Mouse (Mus musculus) midbrain, embryonic 15.5 days (tissue): Measurements from ENCODE around the gene Lman2l. TPM values are rescaled to one million over a fixed set of nuclear protein-coding genes. Genes with fewer than 3 reads are reported as not detected.

Source experiments
- ATAC-seq: fragments of 200-750 bp; cut with Nextera tagmentation; replicated peaks from 2 replicates; pipeline ENCODE4 v1.8.0; 2017; ENCODE audit warnings: moderate TSS enrichment
- H3K27ac ChIP-seq: fragments of 300-500 bp; sonication (generic); 2 replicates; pipeline ENCODE4 v1.5.1; 2015; ENCODE audit warnings: mild to moderate bottlenecking, inconsistent platforms
- H3K27me3 ChIP-seq: fragments of 300-500 bp; sonication (generic); replicated peaks from 2 replicates; pipeline ENCODE4 v1.6.1; 2015; ENCODE audit warnings: inconsistent platforms
- H3K36me3 ChIP-seq: fragments of 300-500 bp; sonication (generic); replicated peaks from 2 replicates; pipeline ENCODE4 v1.6.1; 2015; ENCODE audit warnings: inconsistent platforms
- H3K4me1 ChIP-seq: fragments of 300-500 bp; sonication (generic); 2 replicates; pipeline ENCODE4 v1.6.1; 2015; ENCODE audit warnings: inconsistent platforms
- H3K4me2 ChIP-seq: fragments of 300-500 bp; sonication (generic); 2 replicates; pipeline ENCODE4 v1.6.1; 2015; ENCODE audit warnings: inconsistent platforms, mild to moderate bottlenecking, moderate library complexity
- H3K4me3 ChIP-seq: fragments of 300-500 bp; sonication (generic); 2 replicates; pipeline ENCODE4 v1.5.1; 2015; ENCODE audit warnings: mild to moderate bottlenecking, inconsistent platforms
- H3K9ac ChIP-seq: fragments of 300-500 bp; sonication (generic); 2 replicates; pipeline ENCODE4 v1.6.1; 2015; ENCODE audit warnings: mild to moderate bottlenecking, inconsistent platforms
- H3K9me3 ChIP-seq: fragments of 300-500 bp; sonication (generic); 2 replicates; pipeline ENCODE4 v1.6.1; 2016; ENCODE audit warnings: inconsistent platforms
- WGBS: fragments of 180-500 bp; shearing (Covaris S2); methylation state at CpG from one replicate; pipeline ENCODE4 v1.1.7; 2015; ENCODE audit warnings: mixed read lengths; 5-methylcytosine and 5-hydroxymethylcytosine counted together
- polyA plus RNA-seq: library from polyadenylated mRNA; unstranded; fragments of >200 nt; fragmentation: Nextera tagmentation; extraction: Ambion mirVana; gene quantifications from 2 replicates; pipeline ENCODE4 v1.2.1, GENCODE M21; 2015

Lman2l gene
- polyA plus RNA-seq, 1 experiment from 2014 or later, result 74.5 TPM

DNA sequence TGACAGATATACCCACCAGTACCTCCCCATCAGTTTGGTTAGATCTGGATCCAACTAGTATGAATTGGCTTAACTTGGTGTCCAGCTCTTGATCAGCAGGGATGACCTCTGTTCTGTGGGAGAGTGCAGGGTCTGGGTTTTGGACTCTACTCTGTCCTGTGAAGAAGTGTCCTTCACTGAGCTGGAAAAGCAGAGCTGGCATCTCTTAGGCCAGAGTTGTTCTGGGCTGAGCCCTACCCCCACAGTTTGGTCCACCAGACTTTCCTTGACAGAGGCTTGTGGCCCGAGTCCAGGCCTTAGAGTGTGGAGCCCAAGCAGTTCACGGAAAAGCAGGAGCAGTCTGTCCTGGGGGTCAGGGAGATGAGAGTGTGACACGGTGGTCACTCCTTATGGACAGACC, 29.6 kb upstream of the Lman2l start:
- Histone ChIP-seq H3K9ac (no peak overlapping the region), H3K27me3 (no peaks in the 10 kb centered on the region), H3K4me2 (peak overlapping the region; percentile 80), H3K4me3 (no peak overlapping the region), H3K27ac (no peak overlapping the region), H3K36me3 (no peaks in the 10 kb centered on the region), H3K4me1 (peaks cover 54% of the 10 kb centered on the region), H3K9me3 (no peaks in the 10 kb centered on the region)
- 68% methylated on average over 3 of the region's 3 CpGs for WGBS
- ATAC-seq, result no peak

DNA sequence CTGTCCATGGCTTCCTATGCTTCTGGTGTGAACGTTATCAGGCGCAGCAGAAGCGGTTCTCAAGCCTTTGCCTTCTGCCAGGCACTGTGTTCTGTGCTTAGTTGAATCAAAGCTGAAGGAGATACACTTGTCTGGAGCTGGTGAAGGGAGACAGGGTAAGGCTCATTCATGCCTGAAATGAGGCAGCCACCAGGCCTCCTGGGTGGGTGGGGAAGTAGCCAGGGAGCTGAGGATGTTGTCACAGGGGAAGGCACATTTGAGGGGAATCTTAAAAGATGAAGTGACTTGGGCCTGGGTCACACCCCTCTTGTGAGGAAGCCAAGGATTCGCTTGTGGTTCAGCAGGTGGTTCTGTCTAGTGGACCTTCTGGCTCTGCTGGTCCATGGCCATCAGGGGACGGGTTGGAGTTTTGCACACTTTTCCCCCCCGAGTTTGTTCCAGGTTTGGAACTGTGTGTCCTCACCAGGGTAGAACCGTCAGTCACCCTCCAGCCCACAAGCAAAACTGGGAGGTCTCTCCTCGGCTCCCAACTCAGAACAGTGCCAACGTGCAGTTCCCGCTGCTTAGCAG, 28.2 kb upstream of the Lman2l start:
- no peak for ATAC-seq
- Histone ChIP-seq H3K4me3 (no peak overlapping the region), H3K27ac (no peak overlapping the region), H3K4me1 (peaks cover 54% of the 10 kb centered on the region), H3K4me2 (peak overlapping the region; percentile 80), H3K27me3 (no peaks in the 10 kb centered on the region), H3K36me3 (no peaks in the 10 kb centered on the region), H3K9me3 (no peaks in the 10 kb centered on the region), H3K9ac (no peak overlapping the region)
- WGBS, result 75% methylated on average over 10 of the region's 10 CpGs

DNA sequence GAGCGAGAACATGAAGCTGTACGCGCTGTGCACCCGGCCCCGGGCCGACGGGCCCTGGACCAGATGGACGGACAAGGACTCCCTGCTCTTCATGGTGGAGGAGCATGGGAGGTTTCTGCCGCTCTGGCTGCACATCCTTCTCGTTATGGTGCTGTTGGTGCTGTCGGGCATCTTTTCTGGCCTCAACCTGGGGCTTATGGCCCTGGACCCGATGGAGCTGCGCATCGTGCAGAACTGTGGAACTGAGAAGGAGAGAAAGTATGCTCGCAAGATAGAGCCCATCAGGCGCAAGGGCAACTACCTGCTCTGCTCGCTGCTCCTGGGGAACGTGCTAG, 27.0 kb upstream of the Lman2l start:
- H3K9ac ChIP-seq, result peak overlapping the region; percentile 68
- H3K36me3 ChIP-seq, result no peaks in the 10 kb centered on the region
- H3K27ac ChIP-seq, result no peak overlapping the region
- H3K9me3 ChIP-seq, result no peaks in the 10 kb centered on the region
- H3K4me1 ChIP-seq, result peaks cover 54% of the 10 kb centered on the region
- WGBS, result 20% methylated on average over 18 of the region's 18 CpGs
- peak overlapping the region; percentile 80 for H3K4me2 ChIP-seq
- ATAC-seq, result no peak; the same call in 1 of the 2 replicates
- H3K4me3 ChIP-seq, result peak overlapping the region; percentile 73
- H3K27me3 ChIP-seq, result no peaks in the 10 kb centered on the region

DNA sequence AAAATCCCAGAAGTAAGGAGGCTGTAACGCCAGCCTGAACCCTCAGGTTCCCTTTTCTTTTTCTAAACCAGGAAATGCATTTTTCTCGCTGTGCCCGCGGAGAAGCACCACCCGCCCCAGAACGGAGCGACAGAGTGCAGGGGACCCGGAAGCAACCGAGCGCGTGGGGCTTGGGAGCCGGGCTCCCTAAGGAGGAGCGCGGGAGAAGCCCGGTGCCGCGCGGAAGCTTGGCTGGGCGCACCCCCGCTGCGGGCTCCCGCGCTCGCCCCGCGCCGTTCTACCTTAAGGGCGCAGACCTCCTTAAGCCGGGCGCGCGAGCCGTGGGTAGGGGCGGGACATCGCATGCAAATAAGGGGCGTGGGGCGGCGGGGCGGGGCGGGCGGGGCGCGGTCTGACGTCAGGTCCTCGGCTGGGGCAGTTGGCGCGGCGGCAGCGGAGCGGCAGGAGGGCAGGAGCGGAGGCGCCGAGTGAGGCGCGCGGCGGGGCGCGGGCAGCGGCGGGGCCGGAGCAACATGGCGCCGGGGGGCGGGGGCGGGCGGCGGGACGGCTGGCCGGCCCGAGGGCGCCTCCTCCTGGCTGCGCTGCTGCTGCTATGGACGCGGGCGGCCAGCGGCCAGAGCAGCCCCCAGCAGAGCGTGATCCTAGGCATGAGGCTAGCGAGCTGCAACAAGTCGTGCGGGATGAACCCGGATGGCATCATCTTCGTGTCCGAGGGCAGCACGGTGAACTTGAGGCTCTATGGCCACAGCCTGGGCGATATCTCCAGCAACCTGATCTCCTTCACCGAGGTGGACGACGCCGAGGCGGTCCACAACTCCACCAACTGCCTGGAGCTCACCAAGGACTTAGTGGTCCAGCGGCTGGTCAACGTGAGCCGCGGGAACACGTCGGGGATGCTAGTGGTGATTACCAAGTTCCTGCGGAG, 26.4 kb upstream of the Lman2l start, which contains the start of gene Cnnm4:
TSS of gene Cnnm4 (plus strand) at position 440 of the 925 bp plus-strand sequence.
- peak within 1 kb of the TSS; percentile 62 for H3K27ac ChIP-seq
- H3K36me3 ChIP-seq, result no peaks in the 10 kb centered on the region
- H3K4me2 ChIP-seq, result peak within 1 kb of the TSS; percentile 80
- H3K27me3 ChIP-seq, result no peaks in the 10 kb centered on the region
- peak within 1 kb of the TSS; percentile 68 for H3K9ac ChIP-seq
- peaks cover 50% of the 10 kb centered on the region for H3K4me1 ChIP-seq
- ATAC-seq, result peak; percentile 92
- H3K4me3 ChIP-seq, result peak within 1 kb of the TSS; percentile 73
- WGBS, result under 1% methylated on average over 81 of the region's 98 CpGs
- no peaks in the 10 kb centered on the region for H3K9me3 ChIP-seq

DNA sequence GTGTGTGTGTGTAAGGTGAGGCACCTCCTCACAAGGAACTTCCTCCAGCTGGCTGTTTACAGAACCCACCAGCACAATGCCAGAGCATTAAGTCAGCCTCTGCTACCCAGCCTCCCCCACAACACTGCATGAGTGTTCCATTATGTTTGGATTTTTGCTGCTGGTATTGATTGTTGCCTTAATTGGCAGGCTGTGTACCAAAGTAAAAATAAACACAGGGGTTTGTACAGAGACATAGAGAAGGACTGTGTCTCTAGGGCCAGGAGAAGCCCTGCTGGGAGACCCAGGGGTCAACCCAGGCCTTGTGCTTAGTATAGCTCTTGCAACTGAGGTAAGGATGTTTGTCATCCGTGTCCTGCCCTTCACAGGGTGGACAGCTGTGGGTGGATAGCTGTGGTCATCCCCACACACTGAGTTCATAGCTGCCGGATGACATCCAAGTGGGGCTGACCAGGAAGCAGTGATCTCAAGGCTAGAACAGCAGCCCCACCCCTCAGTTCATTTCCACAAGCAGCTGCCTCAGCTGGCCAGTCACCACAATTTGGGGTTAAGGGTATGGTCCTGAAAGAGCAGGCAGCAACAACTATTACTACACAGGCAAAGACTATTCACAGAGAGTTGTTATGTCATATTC, 24.9 kb upstream of the Lman2l start:
- 35% methylated on average over 2 of the region's 2 CpGs for WGBS
- H3K4me2 ChIP-seq, result no peak overlapping the region
- no peaks in the 10 kb centered on the region for H3K9me3 ChIP-seq
- no peak overlapping the region for H3K4me3 ChIP-seq
- H3K36me3 ChIP-seq, result no peaks in the 10 kb centered on the region
- ATAC-seq, result no peak
- peaks cover 36% of the 10 kb centered on the region for H3K4me1 ChIP-seq
- H3K27me3 ChIP-seq, result no peaks in the 10 kb centered on the region
- H3K27ac ChIP-seq, result no peak overlapping the region
- H3K9ac ChIP-seq, result no peak overlapping the region

DNA sequence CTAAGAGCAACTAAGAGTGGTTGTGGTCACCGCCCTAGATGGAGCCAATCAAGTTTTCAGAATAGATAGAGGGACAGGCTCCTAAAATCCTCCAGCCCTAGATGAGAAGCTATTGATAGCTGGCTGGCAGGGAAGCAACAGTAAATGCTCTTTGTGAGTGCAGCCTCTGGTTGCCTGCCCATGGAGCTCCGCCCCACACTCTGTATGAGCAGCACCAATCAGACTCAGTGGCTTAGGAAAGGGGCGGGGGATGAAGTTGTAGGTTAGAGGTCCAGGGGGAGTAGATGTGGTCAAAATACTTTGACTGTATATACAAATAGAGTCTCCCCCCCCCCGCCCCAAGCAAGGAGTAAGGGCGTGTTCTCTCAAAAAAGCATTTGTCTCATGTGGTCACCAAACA, 22.4 kb upstream of the Lman2l start:
- H3K27me3 ChIP-seq, result no peaks in the 10 kb centered on the region
- no peaks in the 10 kb centered on the region for H3K36me3 ChIP-seq
- peaks cover 11% of the 10 kb centered on the region for H3K4me1 ChIP-seq
- no peak overlapping the region for H3K4me2 ChIP-seq
- no peaks in the 10 kb centered on the region for H3K9me3 ChIP-seq
- no peak overlapping the region for H3K27ac ChIP-seq
- no peak overlapping the region for H3K9ac ChIP-seq
- no peak overlapping the region for H3K4me3 ChIP-seq
- ATAC-seq, result no peak
- WGBS, result 50% methylated on average over 5 of the region's 5 CpGs

DNA sequence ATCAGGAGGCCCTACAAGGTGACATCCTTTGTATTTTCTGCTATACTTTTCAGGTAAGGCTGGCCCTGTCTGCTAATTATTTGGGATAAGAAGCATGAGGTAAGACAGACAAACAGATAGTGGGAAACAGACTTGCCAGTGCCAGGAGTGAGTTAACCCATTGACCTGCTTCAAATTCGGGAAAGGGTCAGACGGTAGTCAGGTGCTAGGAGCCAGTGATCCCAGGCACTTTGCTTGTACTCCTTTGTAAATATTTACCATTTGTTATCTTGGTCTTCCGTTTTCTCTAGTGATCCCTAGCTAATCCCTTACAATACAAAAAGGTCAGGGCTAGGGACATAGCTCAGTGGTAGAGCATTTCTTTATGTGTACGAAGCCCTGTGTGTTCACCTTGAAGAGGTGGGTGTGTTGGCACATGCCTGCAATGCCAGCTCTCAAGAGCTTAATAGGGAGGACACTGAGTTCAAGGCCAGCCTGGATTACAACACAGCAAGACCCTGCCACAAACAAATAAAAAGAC, 20.6 kb upstream of the Lman2l start:
- no peak overlapping the region for H3K9ac ChIP-seq
- no peak overlapping the region for H3K4me3 ChIP-seq
- H3K36me3 ChIP-seq, result no peaks in the 10 kb centered on the region
- 83% methylated on average over 4 of the region's 4 CpGs for WGBS
- no peaks in the 10 kb centered on the region for H3K9me3 ChIP-seq
- H3K4me2 ChIP-seq, result no peak overlapping the region
- peaks cover 1% of the 10 kb centered on the region for H3K4me1 ChIP-seq
- H3K27ac ChIP-seq, result no peak overlapping the region
- ATAC-seq, result no peak
- no peaks in the 10 kb centered on the region for H3K27me3 ChIP-seq

DNA sequence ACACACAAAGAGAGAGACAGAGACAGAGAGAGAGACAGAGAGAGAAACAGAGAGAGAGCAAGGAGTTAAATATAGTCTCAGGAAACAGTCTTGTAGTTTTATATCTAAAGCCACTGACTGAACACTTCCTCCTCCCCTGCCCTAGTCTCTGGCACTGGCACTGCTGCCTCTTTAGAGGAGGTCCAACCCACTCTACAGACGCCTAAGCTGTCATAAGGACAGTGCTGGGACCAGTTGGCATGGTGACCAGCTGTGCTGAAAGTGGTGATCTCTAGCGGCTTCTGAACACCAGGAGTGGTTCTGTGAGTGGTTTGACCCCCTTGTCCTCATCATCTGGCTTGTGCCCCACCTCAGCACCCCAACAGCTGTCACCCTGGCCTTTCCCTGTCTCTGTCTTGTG, 16.8 kb upstream of the Lman2l start:
- WGBS, result 54% methylated on average over 2 of the region's 2 CpGs
- Histone ChIP-seq H3K27me3 (no peaks in the 10 kb centered on the region), H3K4me3 (no peak overlapping the region), H3K36me3 (no peaks in the 10 kb centered on the region), H3K9me3 (no peaks in the 10 kb centered on the region), H3K4me1 (no peaks in the 10 kb centered on the region), H3K9ac (no peak overlapping the region), H3K4me2 (no peak overlapping the region), H3K27ac (no peak overlapping the region)
- ATAC-seq, result no peak

DNA sequence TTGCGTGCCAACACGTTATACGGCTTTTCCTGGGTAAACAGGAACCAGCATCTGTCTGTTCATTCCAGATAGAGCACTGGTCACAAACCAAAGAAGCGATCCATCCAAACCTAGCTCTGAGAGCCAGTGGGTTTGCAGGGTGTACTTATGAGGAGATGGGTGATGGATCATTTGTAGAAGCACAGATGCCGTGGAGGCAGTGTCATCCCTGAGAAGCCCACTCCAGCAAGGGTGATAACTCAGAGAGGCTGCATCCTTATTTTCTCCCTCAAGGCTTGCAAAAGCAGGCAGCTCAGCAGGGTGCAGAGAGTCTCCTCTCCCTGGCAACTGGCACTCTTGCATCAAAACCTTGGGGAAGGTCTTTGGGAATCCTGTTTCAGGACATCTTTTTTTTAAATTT, 13.1 kb upstream of the Lman2l start:
- Histone ChIP-seq H3K4me1 (no peaks in the 10 kb centered on the region), H3K9ac (no peak overlapping the region), H3K9me3 (no peaks in the 10 kb centered on the region), H3K4me2 (no peak overlapping the region), H3K27ac (no peak overlapping the region), H3K27me3 (no peaks in the 10 kb centered on the region), H3K36me3 (no peaks in the 10 kb centered on the region), H3K4me3 (no peak overlapping the region)
- WGBS, result 90% methylated on average over 5 of the region's 5 CpGs
- ATAC-seq, result no peak

DNA sequence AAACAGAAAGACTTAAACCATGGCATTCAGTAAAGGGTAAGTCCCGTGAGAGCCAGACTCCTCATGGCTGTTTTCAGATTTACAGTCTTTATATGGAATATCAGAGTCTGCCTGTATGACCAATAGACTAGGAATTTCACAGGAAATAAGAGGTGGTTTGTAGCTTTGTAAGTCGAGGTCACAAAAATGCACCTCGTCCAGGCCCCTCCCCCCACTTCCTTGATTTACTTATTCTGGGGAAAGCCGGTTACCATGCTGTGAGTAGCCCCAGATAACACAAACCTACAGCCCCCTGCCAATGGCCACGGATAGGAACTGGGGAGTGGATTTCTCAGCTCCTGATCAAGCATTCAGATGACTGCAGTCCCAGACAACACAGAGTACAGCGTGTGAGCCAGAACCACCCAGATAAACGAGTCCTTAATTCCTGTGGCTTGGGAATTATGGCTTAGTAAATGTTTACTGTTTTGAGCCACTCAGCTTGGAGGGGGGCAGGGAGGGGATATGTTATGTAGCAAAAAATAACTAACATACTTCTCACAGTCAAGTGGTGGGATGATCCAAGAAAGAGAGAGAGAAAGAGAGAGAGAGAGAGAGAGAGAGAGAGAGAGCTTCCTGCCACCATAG, 12.4 kb upstream of the Lman2l start:
- Histone ChIP-seq H3K36me3 (no peaks in the 10 kb centered on the region), H3K9me3 (no peaks in the 10 kb centered on the region), H3K27me3 (no peaks in the 10 kb centered on the region), H3K4me1 (no peaks in the 10 kb centered on the region), H3K27ac (no peak overlapping the region), H3K4me3 (no peak overlapping the region), H3K9ac (no peak overlapping the region), H3K4me2 (no peak overlapping the region)
- 47% methylated on average over 7 of the region's 7 CpGs for WGBS
- ATAC-seq, result no peak

DNA sequence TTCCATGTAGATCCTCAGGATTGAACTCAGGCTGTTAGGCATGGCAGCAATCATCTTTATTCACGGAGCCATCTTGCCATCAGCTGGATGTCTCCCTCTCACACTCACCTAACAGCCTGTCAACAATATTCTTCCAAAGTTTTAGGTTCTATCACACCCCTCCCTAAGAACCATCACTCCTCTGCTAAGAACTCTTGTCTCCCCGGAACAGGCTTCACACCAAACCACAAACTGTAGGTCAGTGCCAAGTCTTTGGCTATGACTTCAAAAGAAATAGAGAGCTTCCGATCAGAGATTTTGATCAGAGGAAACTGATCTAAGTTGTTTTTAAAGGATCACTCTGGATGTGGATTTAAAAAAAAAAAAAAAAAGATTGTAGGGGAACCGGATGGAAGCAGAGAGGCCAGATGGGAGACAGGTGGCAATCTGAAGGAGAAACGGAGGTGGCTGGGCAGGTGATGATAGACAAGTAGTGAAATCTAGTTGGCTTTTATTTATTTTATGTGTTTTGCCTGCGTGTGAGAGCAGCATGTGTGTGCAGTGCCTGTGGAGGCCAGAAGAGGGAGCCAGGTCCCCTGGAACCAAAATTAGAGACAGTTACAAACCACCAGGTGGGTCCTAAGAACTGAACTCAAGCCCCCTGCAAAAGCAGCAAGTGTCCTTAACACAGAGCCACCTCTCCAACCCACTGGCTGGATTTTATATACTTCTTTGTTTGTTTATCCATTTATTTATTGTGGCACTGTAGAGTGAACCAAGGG, 9.2 kb upstream of the Lman2l start:
- H3K4me2 ChIP-seq, result no peak overlapping the region
- 89% methylated on average over 6 of the region's 6 CpGs for WGBS
- no peak overlapping the region for H3K9ac ChIP-seq
- H3K4me1 ChIP-seq, result no peaks in the 10 kb centered on the region
- no peaks in the 10 kb centered on the region for H3K36me3 ChIP-seq
- no peak for ATAC-seq
- no peak overlapping the region for H3K4me3 ChIP-seq
- H3K9me3 ChIP-seq, result no peaks in the 10 kb centered on the region
- H3K27me3 ChIP-seq, result no peaks in the 10 kb centered on the region
- no peak overlapping the region for H3K27ac ChIP-seq
